Mouse (Mus musculus): ENCODE measurements at regions not wholly inside any gene's neighbourhood (a gene's known extent, or its start where the extent isn't known, plus 50 kb on each side); places are given as distances from the start of the nearest gene placed in this dataset.

GRCm38 (mm10) chr11:43370025-43370424 is 56.0 kb downstream of the Pttg1 start:
- H3K27me3 ChIP-seq (replicated peaks; ENCODE audit: control insufficient read depth, insufficient read depth, low read length): no peaks in the 10 kb centered on the region
- H3K27ac ChIP-seq (ENCODE audit: low read depth, low read length): no peak overlapping the region
- TF ChIP-seq CTCF (IDR thresholded peaks at IDR 0.05; ENCODE audit: low read depth): no peak
- no peaks in the 10 kb centered on the region for H3K36me3 ChIP-seq (ENCODE audit: control insufficient read depth, insufficient read depth)
- ATAC-seq: no peak
- H3K9ac ChIP-seq (ENCODE audit: low read depth, low read length): no peak overlapping the region
- H3K4me1 ChIP-seq (replicated peaks; ENCODE audit: control insufficient read depth, insufficient read depth, low read length): no peaks in the 10 kb centered on the region
- no peaks in the 10 kb centered on the region for H3K9me3 ChIP-seq (ENCODE audit: control insufficient read depth)
- WGBS: 88% methylated on average over 3 of the region's 3 CpGs
- no peak overlapping the region for H3K4me2 ChIP-seq (replicated peaks; ENCODE audit: low read depth)
- H3K4me3 ChIP-seq (ENCODE audit: low read depth, low read length): no peak overlapping the region

GRCm38 (mm10) chr11:43368346-43368745 is 57.7 kb downstream of the Pttg1 start:
- WGBS: 69% methylated on average over 1 of the region's 1 CpGs
- no peaks in the 10 kb centered on the region for H3K36me3 ChIP-seq (ENCODE audit: control insufficient read depth, insufficient read depth)
- TF ChIP-seq CTCF (IDR thresholded peaks at IDR 0.05; ENCODE audit: low read depth): no peak
- H3K4me1 ChIP-seq (replicated peaks; ENCODE audit: control insufficient read depth, insufficient read depth, low read length): no peaks in the 10 kb centered on the region
- no peaks in the 10 kb centered on the region for H3K9me3 ChIP-seq (ENCODE audit: control insufficient read depth)
- H3K4me3 ChIP-seq (ENCODE audit: low read depth, low read length): no peak overlapping the region
- H3K9ac ChIP-seq (ENCODE audit: low read depth, low read length): no peak overlapping the region
- ATAC-seq: no peak
- H3K27ac ChIP-seq (ENCODE audit: low read depth, low read length): no peak overlapping the region
- H3K4me2 ChIP-seq (replicated peaks; ENCODE audit: low read depth): no peak overlapping the region
- H3K27me3 ChIP-seq (replicated peaks; ENCODE audit: control insufficient read depth, insufficient read depth, low read length): no peaks in the 10 kb centered on the region

GRCm38 (mm10) chr11:43361858-43362257 is 64.2 kb downstream of the Pttg1 start:
- Histone ChIP-seq H3K27me3 (replicated peaks; ENCODE audit: control insufficient read depth, insufficient read depth, low read length) (no peaks in the 10 kb centered on the region), H3K27ac (ENCODE audit: low read depth, low read length) (no peak overlapping the region), H3K9me3 (ENCODE audit: control insufficient read depth) (no peaks in the 10 kb centered on the region), H3K4me2 (replicated peaks; ENCODE audit: low read depth) (no peak overlapping the region), H3K36me3 (ENCODE audit: control insufficient read depth, insufficient read depth) (no peaks in the 10 kb centered on the region), H3K4me1 (replicated peaks; ENCODE audit: control insufficient read depth, insufficient read depth, low read length) (no peaks in the 10 kb centered on the region), H3K4me3 (ENCODE audit: low read depth, low read length) (no peak overlapping the region), H3K9ac (ENCODE audit: low read depth, low read length) (no peak overlapping the region)
- WGBS: 76% methylated on average over 13 of the region's 13 CpGs
- TF ChIP-seq CTCF (IDR thresholded peaks at IDR 0.05; ENCODE audit: low read depth): no peak
- no peak for ATAC-seq

- TF ChIP-seq CTCF (IDR thresholded peaks at IDR 0.05; ENCODE audit: low read depth): no peak
- ATAC-seq: no peak
- Histone ChIP-seq H3K4me1 (replicated peaks; ENCODE audit: control insufficient read depth, insufficient read depth, low read length) (no peaks in the 10 kb centered on the region), H3K4me3 (ENCODE audit: low read depth, low read length) (no peak overlapping the region), H3K27ac (ENCODE audit: low read depth, low read length) (no peak overlapping the region), H3K4me2 (replicated peaks; ENCODE audit: low read depth) (no peak overlapping the region), H3K9me3 (ENCODE audit: control insufficient read depth) (no peaks in the 10 kb centered on the region), H3K9ac (ENCODE audit: low read depth, low read length) (no peak overlapping the region), H3K27me3 (replicated peaks; ENCODE audit: control insufficient read depth, insufficient read depth, low read length) (no peaks in the 10 kb centered on the region), H3K36me3 (ENCODE audit: control insufficient read depth, insufficient read depth) (no peaks in the 10 kb centered on the region)
- WGBS: 68% methylated on average over 13 of the region's 13 CpGs
Observed at GRCm38 (mm10) chr11:43358390-43359291, 67.4 kb downstream of the Pttg1 start.

GRCm38 (mm10) chr11:43353602-43354001 is 72.4 kb downstream of the Pttg1 start:
- no peak for ATAC-seq
- WGBS: 57% methylated on average over 4 of the region's 4 CpGs
- no peak overlapping the region for H3K4me2 ChIP-seq (replicated peaks; ENCODE audit: low read depth)
- H3K27me3 ChIP-seq (replicated peaks; ENCODE audit: control insufficient read depth, insufficient read depth, low read length): no peaks in the 10 kb centered on the region
- no peaks in the 10 kb centered on the region for H3K36me3 ChIP-seq (ENCODE audit: control insufficient read depth, insufficient read depth)
- no peaks in the 10 kb centered on the region for H3K4me1 ChIP-seq (replicated peaks; ENCODE audit: control insufficient read depth, insufficient read depth, low read length)
- no peak for TF ChIP-seq CTCF (IDR thresholded peaks at IDR 0.05; ENCODE audit: low read depth)
- no peak overlapping the region for H3K27ac ChIP-seq (ENCODE audit: low read depth, low read length)
- H3K9ac ChIP-seq (ENCODE audit: low read depth, low read length): no peak overlapping the region
- H3K9me3 ChIP-seq (ENCODE audit: control insufficient read depth): no peaks in the 10 kb centered on the region
- H3K4me3 ChIP-seq (ENCODE audit: low read depth, low read length): no peak overlapping the region

- Histone ChIP-seq H3K36me3 (ENCODE audit: control insufficient read depth, insufficient read depth) (no peaks in the 10 kb centered on the region), H3K9me3 (ENCODE audit: control insufficient read depth) (no peaks in the 10 kb centered on the region), H3K27ac (ENCODE audit: low read depth, low read length) (no peak overlapping the region), H3K4me1 (replicated peaks; ENCODE audit: control insufficient read depth, insufficient read depth, low read length) (no peaks in the 10 kb centered on the region), H3K9ac (ENCODE audit: low read depth, low read length) (no peak overlapping the region), H3K27me3 (replicated peaks; ENCODE audit: control insufficient read depth, insufficient read depth, low read length) (no peaks in the 10 kb centered on the region), H3K4me2 (replicated peaks; ENCODE audit: low read depth) (no peak overlapping the region), H3K4me3 (ENCODE audit: low read depth, low read length) (no peak overlapping the region)
- no peak for ATAC-seq
- no peak for TF ChIP-seq CTCF (IDR thresholded peaks at IDR 0.05; ENCODE audit: low read depth)
- WGBS: 97% methylated on average over 1 of the region's 1 CpGs
Observed at GRCm38 (mm10) chr11:43353030-43353429, 73.0 kb downstream of the Pttg1 start.

Data from intestine, postnatal 0 days (tissue).